Mouse (Mus musculus): ENCODE measurements around the gene Eya2. TPM values are rescaled to one million over a fixed set of nuclear protein-coding genes. Genes with fewer than 3 reads are reported as not detected.

Eya2 gene
- polyA plus RNA-seq, 1 experiment: 0.12 TPM

GRCm38 (mm10) chr2:165757799-165758198 is 163.0 kb downstream of the Eya2 start:
- no peaks in the 10 kb centered on the region for H3K79me2 ChIP-seq (ENCODE audit: control insufficient read depth, insufficient read depth)
- H3K27me3 ChIP-seq (ENCODE audit: control insufficient read depth, insufficient read depth, insufficient read length): no peaks in the 10 kb centered on the region
- no peak overlapping the region for H3K4me3 ChIP-seq
- H3ac ChIP-seq (ENCODE audit: control insufficient read depth, insufficient read length): no peak overlapping the region
- no peak overlapping the region for H3K4me2 ChIP-seq (ENCODE audit: low read depth)
- H3K36me3 ChIP-seq (ENCODE audit: control insufficient read depth, insufficient read depth): no peaks in the 10 kb centered on the region
- TF ChIP-seq MYOD1 (IDR thresholded peaks at IDR 0.05; ENCODE audit: control insufficient read depth in 1 of 3, insufficient read length in 2 of 3, low read depth in 2 of 3) (no peak), SRF (IDR thresholded peaks at IDR 0.05; ENCODE audit: control insufficient read depth, insufficient read length, low read depth) (no peak), POLR2AphosphoS2 (IDR thresholded peaks at IDR 0.05; ENCODE audit: insufficient read length, low read depth) (no peak), USF1 (IDR thresholded peaks at IDR 0.05; ENCODE audit: low read depth) (no peak), E2F4 (IDR thresholded peaks at IDR 0.05; ENCODE audit: insufficient read depth) (no peak), MYOG (IDR thresholded peaks at IDR 0.05; ENCODE audit: control insufficient read depth in 1 of 3, insufficient read depth in 1 of 3, insufficient read length in 2 of 3, low read depth in 2 of 3) (no peak), TCF3 (IDR thresholded peaks at IDR 0.05; ENCODE audit: insufficient read length, low read depth) (no peak), TCF12 (IDR thresholded peaks at IDR 0.05; ENCODE audit: insufficient read depth, poor library complexity, severe bottlenecking) (no peak), POLR2A (IDR thresholded peaks at IDR 0.05; ENCODE audit: insufficient read length, low read depth) (no peak), REST (IDR thresholded peaks at IDR 0.05; ENCODE audit: insufficient read depth, insufficient read length) (no peak), CEBPB (IDR thresholded peaks at IDR 0.05; ENCODE audit: insufficient read depth, poor library complexity, severe bottlenecking) (no peak), MAX (IDR thresholded peaks at IDR 0.05; ENCODE audit: low read depth) (no peak)

- no peaks in the 10 kb centered on the region for H3K79me2 ChIP-seq (ENCODE audit: control insufficient read depth, insufficient read depth)
- TF ChIP-seq MAX (IDR thresholded peaks at IDR 0.05; ENCODE audit: low read depth): no peak
- no peak for TF ChIP-seq MYOG (IDR thresholded peaks at IDR 0.05; ENCODE audit: control insufficient read depth in 1 of 3, insufficient read depth in 1 of 3, insufficient read length in 2 of 3, low read depth in 2 of 3)
- TF ChIP-seq REST (IDR thresholded peaks at IDR 0.05; ENCODE audit: insufficient read depth, insufficient read length): no peak
- TF ChIP-seq TCF12 (IDR thresholded peaks at IDR 0.05; ENCODE audit: insufficient read depth, poor library complexity, severe bottlenecking): no peak
- TF ChIP-seq POLR2A (IDR thresholded peaks at IDR 0.05; ENCODE audit: insufficient read length, low read depth): no peak
- no peaks in the 10 kb centered on the region for H3K27me3 ChIP-seq (ENCODE audit: control insufficient read depth, insufficient read depth, insufficient read length)
- H3ac ChIP-seq (ENCODE audit: control insufficient read depth, insufficient read length): no peak overlapping the region
- H3K4me2 ChIP-seq (ENCODE audit: low read depth): no peak overlapping the region
- H3K4me3 ChIP-seq: no peak overlapping the region
- H3K36me3 ChIP-seq (ENCODE audit: control insufficient read depth, insufficient read depth): no peaks in the 10 kb centered on the region
These were observed 163.7 kb downstream of the Eya2 start for GRCm38 (mm10) chr2:165758534-165758933.

DNA sequence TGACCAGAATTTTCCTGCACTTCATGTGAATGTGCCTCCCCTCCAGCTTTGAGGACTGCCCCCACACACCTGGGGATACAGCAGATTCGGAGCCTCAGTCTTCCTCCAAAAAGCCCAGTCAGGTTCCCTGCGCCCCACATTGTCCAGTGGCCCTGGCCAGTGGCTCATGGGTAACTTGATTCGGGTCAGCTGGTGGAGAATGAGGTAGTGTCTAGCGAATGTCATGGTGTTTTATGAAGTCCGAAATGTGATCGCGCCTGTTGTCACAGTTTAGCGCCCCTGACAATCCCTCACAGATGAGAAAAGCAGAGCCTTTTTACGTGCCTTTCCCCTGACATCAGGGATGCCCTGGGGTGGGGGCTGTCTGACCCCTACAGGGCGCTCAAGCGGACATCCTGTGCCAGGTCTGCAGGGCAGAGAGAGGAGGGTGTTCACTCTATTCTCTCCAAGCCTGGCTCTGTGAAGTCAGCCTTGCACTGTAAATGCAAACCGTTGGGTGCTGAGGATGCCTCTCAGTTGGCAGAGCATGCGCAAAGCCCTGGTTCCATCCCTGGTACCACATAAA is 164.7 kb downstream of the Eya2 start:
- no peak overlapping the region for H3ac ChIP-seq (ENCODE audit: control insufficient read depth, insufficient read length)
- H3K36me3 ChIP-seq (ENCODE audit: control insufficient read depth, insufficient read depth): no peaks in the 10 kb centered on the region
- no peaks in the 10 kb centered on the region for H3K79me2 ChIP-seq (ENCODE audit: control insufficient read depth, insufficient read depth)
- TF ChIP-seq MYOD1 (IDR thresholded peaks at IDR 0.05; ENCODE audit: control insufficient read depth in 1 of 3, insufficient read length in 2 of 3, low read depth in 2 of 3) (peak in 1 of 3 experiments; percentile 7), TCF12 (IDR thresholded peaks at IDR 0.05; ENCODE audit: insufficient read depth, poor library complexity, severe bottlenecking) (no peak), TCF3 (IDR thresholded peaks at IDR 0.05; ENCODE audit: insufficient read length, low read depth) (no peak)
- H3K27me3 ChIP-seq (ENCODE audit: control insufficient read depth, insufficient read depth, insufficient read length): no peaks in the 10 kb centered on the region
- no peak overlapping the region for H3K4me2 ChIP-seq (ENCODE audit: low read depth)
- H3K4me3 ChIP-seq: no peak overlapping the region

- Histone ChIP-seq H3K4me3 (no peak overlapping the region), H3K4me2 (ENCODE audit: low read depth) (no peak overlapping the region), H3K79me2 (ENCODE audit: control insufficient read depth, insufficient read depth) (no peaks in the 10 kb centered on the region), H3K27me3 (ENCODE audit: control insufficient read depth, insufficient read depth, insufficient read length) (no peaks in the 10 kb centered on the region), H3ac (ENCODE audit: control insufficient read depth, insufficient read length) (no peak overlapping the region), H3K36me3 (ENCODE audit: control insufficient read depth, insufficient read depth) (no peaks in the 10 kb centered on the region)
- no peak for TF ChIP-seq CEBPB (IDR thresholded peaks at IDR 0.05; ENCODE audit: insufficient read depth, poor library complexity, severe bottlenecking)
- TF ChIP-seq MYOG (IDR thresholded peaks at IDR 0.05; ENCODE audit: control insufficient read depth in 1 of 3, insufficient read depth in 1 of 3, insufficient read length in 2 of 3, low read depth in 2 of 3): no peak
- TF ChIP-seq MYOD1 (IDR thresholded peaks at IDR 0.05; ENCODE audit: control insufficient read depth in 1 of 3, insufficient read length in 2 of 3, low read depth in 2 of 3): no peak
- TF ChIP-seq USF1 (IDR thresholded peaks at IDR 0.05; ENCODE audit: low read depth): no peak
- no peak for TF ChIP-seq SRF (IDR thresholded peaks at IDR 0.05; ENCODE audit: control insufficient read depth, insufficient read length, low read depth)
- no peak for TF ChIP-seq MAX (IDR thresholded peaks at IDR 0.05; ENCODE audit: low read depth)
- no peak for TF ChIP-seq POLR2A (IDR thresholded peaks at IDR 0.05; ENCODE audit: insufficient read length, low read depth)
- TF ChIP-seq REST (IDR thresholded peaks at IDR 0.05; ENCODE audit: insufficient read depth, insufficient read length): no peak
- TF ChIP-seq POLR2AphosphoS2 (IDR thresholded peaks at IDR 0.05; ENCODE audit: insufficient read length, low read depth): no peak
- TF ChIP-seq TCF3 (IDR thresholded peaks at IDR 0.05; ENCODE audit: insufficient read length, low read depth): no peak
- TF ChIP-seq TCF12 (IDR thresholded peaks at IDR 0.05; ENCODE audit: insufficient read depth, poor library complexity, severe bottlenecking): no peak
- TF ChIP-seq E2F4 (IDR thresholded peaks at IDR 0.05; ENCODE audit: insufficient read depth): no peak
These were observed 174.1 kb downstream of the Eya2 start for GRCm38 (mm10) chr2:165768805-165769358.

- Histone ChIP-seq H3K27me3 (ENCODE audit: control insufficient read depth, insufficient read depth, insufficient read length) (no peaks in the 10 kb centered on the region), H3K4me2 (ENCODE audit: low read depth) (no peak overlapping the region), H3K79me2 (ENCODE audit: control insufficient read depth, insufficient read depth) (no peaks in the 10 kb centered on the region), H3K4me3 (no peak overlapping the region), H3ac (ENCODE audit: control insufficient read depth, insufficient read length) (no peak overlapping the region), H3K36me3 (ENCODE audit: control insufficient read depth, insufficient read depth) (no peaks in the 10 kb centered on the region)
- TF ChIP-seq E2F4 (IDR thresholded peaks at IDR 0.05; ENCODE audit: insufficient read depth) (no peak), USF1 (IDR thresholded peaks at IDR 0.05; ENCODE audit: low read depth) (no peak), CEBPB (IDR thresholded peaks at IDR 0.05; ENCODE audit: insufficient read depth, poor library complexity, severe bottlenecking) (no peak), TCF3 (IDR thresholded peaks at IDR 0.05; ENCODE audit: insufficient read length, low read depth) (no peak), POLR2AphosphoS2 (IDR thresholded peaks at IDR 0.05; ENCODE audit: insufficient read length, low read depth) (no peak), SRF (IDR thresholded peaks at IDR 0.05; ENCODE audit: control insufficient read depth, insufficient read length, low read depth) (no peak), MAX (IDR thresholded peaks at IDR 0.05; ENCODE audit: low read depth) (no peak), MYOD1 (IDR thresholded peaks at IDR 0.05; ENCODE audit: control insufficient read depth in 1 of 3, insufficient read length in 2 of 3, low read depth in 2 of 3) (no peak)
These were observed 174.6 kb downstream of the Eya2 start for GRCm38 (mm10) chr2:165769375-165769948.
